Mouse (Mus musculus): ENCODE results near the gene Tap1. TPM values are rescaled to one million over a fixed set of nuclear protein-coding genes. Genes with fewer than 3 reads are reported as not detected.

Tap1 gene
- polyA plus RNA-seq, 1 experiment from 2014 or later, result 1.9 TPM

- Histone ChIP-seq H3K9me3 (ENCODE audit: control insufficient read depth, low read length) (no peaks in the 10 kb centered on the region), H3K9ac (ENCODE audit: low read length) (no peak overlapping the region), H3K4me1 (ENCODE audit: control insufficient read depth in 2 of 2, insufficient read depth in 2 of 2, low read length in 2 of 2) (no peaks in the 10 kb centered on the region), H3K36me3 (ENCODE audit: control insufficient read depth, insufficient read depth, low read length) (no peaks in the 10 kb centered on the region), H3K4me3 (ENCODE audit: control insufficient read depth in 1 of 2, insufficient read depth in 1 of 2, low read depth in 1 of 2, low read length in 2 of 2) (no peak overlapping the region), H3K27me3 (ENCODE audit: control insufficient read depth, insufficient read depth, low read length) (no peaks in the 10 kb centered on the region), H3K4me2 (ENCODE audit: low read length) (no peak overlapping the region), H3K27ac (replicated peaks in 1 of 2; ENCODE audit: control insufficient read depth in 1 of 2, insufficient read depth in 1 of 2, low read depth in 2 of 2, low read length in 2 of 2) (no peak overlapping the region)
- no peak for ATAC-seq (ENCODE audit: insufficient number of reproducible peaks, insufficient read depth, low FRiP score, low read depth)
- 50% methylated on average over 9 of the region's 9 CpGs for WGBS
Observed at GRCm38 (mm10) chr17:34234926-34235325, 47.6 kb downstream of the Tap1 start.

GRCm38 (mm10) chr17:34236691-34237090 lies 49.3 kb downstream of the Tap1 start:
- H3K36me3 ChIP-seq (ENCODE audit: control insufficient read depth, insufficient read depth, low read length), result no peaks in the 10 kb centered on the region
- no peak for ATAC-seq (ENCODE audit: insufficient number of reproducible peaks, insufficient read depth, low FRiP score, low read depth)
- no peaks in the 10 kb centered on the region for H3K27me3 ChIP-seq (ENCODE audit: control insufficient read depth, insufficient read depth, low read length)
- 71% methylated on average over 5 of the region's 5 CpGs for WGBS
- peaks cover 4% of the 10 kb centered on the region for H3K9me3 ChIP-seq (ENCODE audit: control insufficient read depth, low read length)
- no peak overlapping the region for H3K27ac ChIP-seq (replicated peaks in 1 of 2; ENCODE audit: control insufficient read depth in 1 of 2, insufficient read depth in 1 of 2, low read depth in 2 of 2, low read length in 2 of 2)
- H3K4me3 ChIP-seq (ENCODE audit: control insufficient read depth in 1 of 2, insufficient read depth in 1 of 2, low read depth in 1 of 2, low read length in 2 of 2), result no peak overlapping the region
- H3K9ac ChIP-seq (ENCODE audit: low read length), result no peak overlapping the region
- no peaks in the 10 kb centered on the region for H3K4me1 ChIP-seq (ENCODE audit: control insufficient read depth in 2 of 2, insufficient read depth in 2 of 2, low read length in 2 of 2)
- no peak overlapping the region for H3K4me2 ChIP-seq (ENCODE audit: low read length)

- no peak overlapping the region for H3K4me3 ChIP-seq (ENCODE audit: control insufficient read depth in 1 of 2, insufficient read depth in 1 of 2, low read depth in 1 of 2, low read length in 2 of 2)
Observed at GRCm38 (mm10) chr17:34237741-34238140, 50.4 kb downstream of the Tap1 start.

DNA sequence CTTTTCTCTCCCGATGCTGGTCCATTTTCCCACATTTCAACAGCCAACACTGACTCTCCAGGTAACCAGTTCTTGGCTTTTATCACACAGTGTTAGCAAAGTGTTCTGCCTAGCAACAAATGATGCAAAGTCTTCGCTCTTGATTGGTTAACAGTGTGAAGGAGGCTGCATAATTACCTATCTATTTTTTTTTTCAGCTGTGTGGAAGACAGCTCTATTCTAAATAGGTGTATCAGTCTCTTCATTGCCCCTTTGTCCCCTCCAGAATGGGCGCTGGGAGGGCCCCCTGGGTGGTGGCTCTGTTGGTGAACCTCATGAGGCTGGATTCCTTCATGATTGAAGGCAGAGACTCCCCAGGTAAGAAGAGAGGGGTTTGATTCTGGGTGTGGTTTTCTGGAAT lies 51.4 kb downstream of the Tap1 start, which contains the start of gene H2-Ob:
Gene H2-Ob (plus strand): TSS at position 198 of the 400 bp plus-strand sequence.
- H3K9ac ChIP-seq (ENCODE audit: low read length), result no peak within 1 kb of the TSS
- no peak for ATAC-seq (ENCODE audit: insufficient number of reproducible peaks, insufficient read depth, low FRiP score, low read depth)
- no peak within 1 kb of the TSS for H3K27ac ChIP-seq (replicated peaks in 1 of 2; ENCODE audit: control insufficient read depth in 1 of 2, insufficient read depth in 1 of 2, low read depth in 2 of 2, low read length in 2 of 2)
- H3K4me1 ChIP-seq (ENCODE audit: control insufficient read depth in 2 of 2, insufficient read depth in 2 of 2, low read length in 2 of 2), result no peaks in the 10 kb centered on the region
- H3K4me2 ChIP-seq (ENCODE audit: low read length), result no peak within 1 kb of the TSS
- H3K36me3 ChIP-seq (ENCODE audit: control insufficient read depth, insufficient read depth, low read length), result no peaks in the 10 kb centered on the region
- 58% methylated on average over 3 of the region's 3 CpGs for WGBS
- no peaks in the 10 kb centered on the region for H3K27me3 ChIP-seq (ENCODE audit: control insufficient read depth, insufficient read depth, low read length)
- peaks cover 9% of the 10 kb centered on the region for H3K9me3 ChIP-seq (ENCODE audit: control insufficient read depth, low read length)
- H3K4me3 ChIP-seq (ENCODE audit: control insufficient read depth in 1 of 2, insufficient read depth in 1 of 2, low read depth in 1 of 2, low read length in 2 of 2), result no peak within 1 kb of the TSS

More at GRCm38 (mm10) chr17:34237741-34238140, 50.4 kb downstream of the Tap1 start:
- H3K4me1 ChIP-seq (ENCODE audit: control insufficient read depth in 2 of 2, insufficient read depth in 2 of 2, low read length in 2 of 2), result no peaks in the 10 kb centered on the region
- H3K27me3 ChIP-seq (ENCODE audit: control insufficient read depth, insufficient read depth, low read length), result no peaks in the 10 kb centered on the region
- WGBS, result 70% methylated on average over 3 of the region's 3 CpGs
- H3K36me3 ChIP-seq (ENCODE audit: control insufficient read depth, insufficient read depth, low read length), result no peaks in the 10 kb centered on the region
- H3K4me2 ChIP-seq (ENCODE audit: low read length), result no peak overlapping the region
- peaks cover 9% of the 10 kb centered on the region for H3K9me3 ChIP-seq (ENCODE audit: control insufficient read depth, low read length)
- H3K9ac ChIP-seq (ENCODE audit: low read length), result no peak overlapping the region
- H3K27ac ChIP-seq (replicated peaks in 1 of 2; ENCODE audit: control insufficient read depth in 1 of 2, insufficient read depth in 1 of 2, low read depth in 2 of 2, low read length in 2 of 2), result no peak overlapping the region
- no peak for ATAC-seq (ENCODE audit: insufficient number of reproducible peaks, insufficient read depth, low FRiP score, low read depth)

- H3K36me3 ChIP-seq (ENCODE audit: control insufficient read depth, insufficient read depth, low read length), result no peaks in the 10 kb centered on the region
- H3K4me1 ChIP-seq (ENCODE audit: control insufficient read depth in 2 of 2, insufficient read depth in 2 of 2, low read length in 2 of 2), result no peaks in the 10 kb centered on the region
- no peaks in the 10 kb centered on the region for H3K27me3 ChIP-seq (ENCODE audit: control insufficient read depth, insufficient read depth, low read length)
- no peak overlapping the region for H3K4me2 ChIP-seq (ENCODE audit: low read length)
- H3K9ac ChIP-seq (ENCODE audit: low read length), result no peak overlapping the region
- ATAC-seq (ENCODE audit: insufficient number of reproducible peaks, insufficient read depth, low FRiP score, low read depth), result no peak
- H3K9me3 ChIP-seq (ENCODE audit: control insufficient read depth, low read length), result peaks cover 9% of the 10 kb centered on the region
- no peak overlapping the region for H3K4me3 ChIP-seq (ENCODE audit: control insufficient read depth in 1 of 2, insufficient read depth in 1 of 2, low read depth in 1 of 2, low read length in 2 of 2)
- WGBS, result 50% methylated on average over 10 of the region's 10 CpGs
- H3K27ac ChIP-seq (replicated peaks in 1 of 2; ENCODE audit: control insufficient read depth in 1 of 2, insufficient read depth in 1 of 2, low read depth in 2 of 2, low read length in 2 of 2), result no peak overlapping the region
Observed at GRCm38 (mm10) chr17:34239601-34240041, 52.3 kb downstream of the Tap1 start.

DNA sequence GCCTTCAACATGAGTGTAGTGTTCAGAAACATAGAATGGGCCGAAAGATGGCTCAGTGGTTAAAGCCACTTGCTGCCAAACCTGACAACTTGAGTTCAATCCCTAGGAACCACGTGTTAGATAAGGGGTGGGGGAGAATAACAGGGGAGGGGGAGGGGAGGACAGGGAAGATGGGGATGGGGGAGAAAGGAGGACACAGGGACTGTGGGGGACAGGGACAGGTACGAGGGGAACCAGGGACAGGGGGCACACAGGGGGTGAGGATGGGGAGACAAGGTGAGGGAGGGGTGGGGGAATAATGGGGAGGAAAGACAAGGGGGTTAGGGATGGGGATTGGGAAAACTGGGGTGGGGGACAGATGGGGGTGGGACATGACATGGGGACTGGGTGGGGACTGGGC lies 53.0 kb downstream of the Tap1 start:
- no peaks in the 10 kb centered on the region for H3K27me3 ChIP-seq (ENCODE audit: control insufficient read depth, insufficient read depth, low read length)
- H3K4me1 ChIP-seq (ENCODE audit: control insufficient read depth in 2 of 2, insufficient read depth in 2 of 2, low read length in 2 of 2), result no peaks in the 10 kb centered on the region
- no peak overlapping the region for H3K9ac ChIP-seq (ENCODE audit: low read length)
- no peak for ATAC-seq (ENCODE audit: insufficient number of reproducible peaks, insufficient read depth, low FRiP score, low read depth)
- no peak overlapping the region for H3K4me2 ChIP-seq (ENCODE audit: low read length)
- H3K9me3 ChIP-seq (ENCODE audit: control insufficient read depth, low read length), result peaks cover 9% of the 10 kb centered on the region
- H3K4me3 ChIP-seq (ENCODE audit: control insufficient read depth in 1 of 2, insufficient read depth in 1 of 2, low read depth in 1 of 2, low read length in 2 of 2), result no peak overlapping the region
- no peaks in the 10 kb centered on the region for H3K36me3 ChIP-seq (ENCODE audit: control insufficient read depth, insufficient read depth, low read length)
- WGBS, result 54% methylated on average over 3 of the region's 3 CpGs
- no peak overlapping the region for H3K27ac ChIP-seq (replicated peaks in 1 of 2; ENCODE audit: control insufficient read depth in 1 of 2, insufficient read depth in 1 of 2, low read depth in 2 of 2, low read length in 2 of 2)

DNA sequence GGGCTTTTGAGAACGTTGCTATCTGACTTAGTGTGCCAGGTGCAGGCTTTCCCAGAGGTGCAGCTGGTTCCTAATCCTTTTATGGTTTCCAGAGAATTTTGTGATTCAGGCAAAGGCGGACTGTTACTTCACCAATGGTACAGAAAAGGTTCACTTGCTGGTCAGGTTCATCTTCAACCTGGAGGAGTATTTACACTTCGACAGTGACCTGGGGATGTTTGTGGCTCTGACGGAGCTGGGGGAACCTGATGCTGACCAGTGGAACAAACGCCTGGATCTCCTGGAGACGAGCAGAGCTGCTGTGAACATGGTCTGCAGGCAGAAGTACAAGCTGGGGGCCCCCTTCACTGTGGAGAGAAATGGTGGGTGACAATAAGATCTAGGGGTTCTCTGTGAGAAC lies 53.6 kb downstream of the Tap1 start:
- Histone ChIP-seq H3K4me1 (ENCODE audit: control insufficient read depth in 2 of 2, insufficient read depth in 2 of 2, low read length in 2 of 2) (no peaks in the 10 kb centered on the region), H3K27ac (replicated peaks in 1 of 2; ENCODE audit: control insufficient read depth in 1 of 2, insufficient read depth in 1 of 2, low read depth in 2 of 2, low read length in 2 of 2) (no peak overlapping the region), H3K4me3 (ENCODE audit: control insufficient read depth in 1 of 2, insufficient read depth in 1 of 2, low read depth in 1 of 2, low read length in 2 of 2) (no peak overlapping the region), H3K36me3 (ENCODE audit: control insufficient read depth, insufficient read depth, low read length) (no peaks in the 10 kb centered on the region), H3K9ac (ENCODE audit: low read length) (no peak overlapping the region), H3K9me3 (ENCODE audit: control insufficient read depth, low read length) (peaks cover 9% of the 10 kb centered on the region), H3K27me3 (ENCODE audit: control insufficient read depth, insufficient read depth, low read length) (no peaks in the 10 kb centered on the region), H3K4me2 (ENCODE audit: low read length) (no peak overlapping the region)
- WGBS, result 70% methylated on average over 6 of the region's 6 CpGs
- ATAC-seq (ENCODE audit: insufficient number of reproducible peaks, insufficient read depth, low FRiP score, low read depth), result no peak

GRCm38 (mm10) chr17:34244656-34245055 lies 57.3 kb downstream of the Tap1 start:
- Histone ChIP-seq H3K4me1 (ENCODE audit: control insufficient read depth in 2 of 2, insufficient read depth in 2 of 2, low read length in 2 of 2) (no peaks in the 10 kb centered on the region), H3K9ac (ENCODE audit: low read length) (no peak overlapping the region), H3K36me3 (ENCODE audit: control insufficient read depth, insufficient read depth, low read length) (no peaks in the 10 kb centered on the region), H3K4me3 (ENCODE audit: control insufficient read depth in 1 of 2, insufficient read depth in 1 of 2, low read depth in 1 of 2, low read length in 2 of 2) (no peak overlapping the region), H3K9me3 (ENCODE audit: control insufficient read depth, low read length) (peaks cover 9% of the 10 kb centered on the region), H3K27me3 (ENCODE audit: control insufficient read depth, insufficient read depth, low read length) (peaks cover 8% of the 10 kb centered on the region; the same call in 1 of the 2 replicates), H3K4me2 (ENCODE audit: low read length) (no peak overlapping the region), H3K27ac (replicated peaks in 1 of 2; ENCODE audit: control insufficient read depth in 1 of 2, insufficient read depth in 1 of 2, low read depth in 2 of 2, low read length in 2 of 2) (no peak overlapping the region)
- WGBS, result 65% methylated on average over 4 of the region's 4 CpGs
- ATAC-seq (ENCODE audit: insufficient number of reproducible peaks, insufficient read depth, low FRiP score, low read depth), result no peak
